Mouse (Mus musculus): ENCODE results near the gene Kdsr.

Kdsr gene

GRCm38 (mm10) chr1:106759572-106760435 is at the start of gene Kdsr:
Gene Kdsr, minus strand, starts transcription at chr1:106759727.
- DNase-seq: peak; percentile 95

GRCm38 (mm10) chr1:106799931-106800330 is 40.4 kb upstream of the Kdsr start:
- DNase-seq: no peak

- DNase-seq: no peak
These were observed 39.9 kb upstream of the Kdsr start for GRCm38 (mm10) chr1:106799406-106799805.

GRCm38 (mm10) chr1:106796987-106797779 is 37.7 kb upstream of the Kdsr start:
- DNase-seq: no peak

GRCm38 (mm10) chr1:106796542-106796924 is 37.0 kb upstream of the Kdsr start, which contains the start of gene Vps4b:
Gene Vps4b, minus strand, starts transcription at chr1:106796728.
- peak; percentile 83 for DNase-seq

GRCm38 (mm10) chr1:106795634-106796541 is 36.4 kb upstream of the Kdsr start:
- DNase-seq: no peak

- no peak for DNase-seq
These were observed 15.4 kb upstream of the Kdsr start for GRCm38 (mm10) chr1:106774896-106775295.

- DNase-seq: no peak
These were observed 14.6 kb upstream of the Kdsr start for GRCm38 (mm10) chr1:106774092-106774491.

- DNase-seq: no peak
These were observed 9.2 kb upstream of the Kdsr start for GRCm38 (mm10) chr1:106768773-106769172.

GRCm38 (mm10) chr1:106765771-106766170 is 6.2 kb upstream of the Kdsr start:
- DNase-seq: no peak

GRCm38 (mm10) chr1:106764846-106765245 is 5.3 kb upstream of the Kdsr start:
- DNase-seq: no peak

- no peak for DNase-seq
These were observed 4.8 kb upstream of the Kdsr start for GRCm38 (mm10) chr1:106764281-106764680.

GRCm38 (mm10) chr1:106760750-106761149 is 1.2 kb upstream of the Kdsr start:
- DNase-seq: no peak

GRCm38 (mm10) chr1:106758734-106759571 is 574 bp downstream of the Kdsr start:
- peak; percentile 25 for DNase-seq

GRCm38 (mm10) chr1:106756633-106757032 is 2.9 kb downstream of the Kdsr start:
- no peak for DNase-seq

GRCm38 (mm10) chr1:106752013-106752412 is 7.5 kb downstream of the Kdsr start:
- no peak for DNase-seq

- DNase-seq: no peak
These were observed 8.9 kb downstream of the Kdsr start for GRCm38 (mm10) chr1:106750656-106751055.

GRCm38 (mm10) chr1:106748555-106749315 is 10.8 kb downstream of the Kdsr start:
- no peak for DNase-seq

- no peak for DNase-seq
These were observed 16.5 kb downstream of the Kdsr start for GRCm38 (mm10) chr1:106742980-106743379.

- DNase-seq: no peak
These were observed 18.8 kb downstream of the Kdsr start for GRCm38 (mm10) chr1:106740735-106741134.

- no peak for DNase-seq
These were observed 19.7 kb downstream of the Kdsr start for GRCm38 (mm10) chr1:106739810-106740209.
